Mouse (Mus musculus) stomach, postnatal 0 days (tissue): ENCODE results near the gene Serpina5.

ENCODE experiments used
- CTCF ChIP-seq: IDR thresholded peaks from 2 replicates; pipeline ENCODE4 v1.5.1; 2016; ENCODE audit warnings: antibody characterized with exemption, low read depth, mild to moderate bottlenecking, moderate library complexity
- EP300 ChIP-seq: optimal IDR thresholded peaks from 2 replicates; pipeline ENCODE3; 2016; ENCODE audit warnings: antibody characterized with exemption

DNA sequence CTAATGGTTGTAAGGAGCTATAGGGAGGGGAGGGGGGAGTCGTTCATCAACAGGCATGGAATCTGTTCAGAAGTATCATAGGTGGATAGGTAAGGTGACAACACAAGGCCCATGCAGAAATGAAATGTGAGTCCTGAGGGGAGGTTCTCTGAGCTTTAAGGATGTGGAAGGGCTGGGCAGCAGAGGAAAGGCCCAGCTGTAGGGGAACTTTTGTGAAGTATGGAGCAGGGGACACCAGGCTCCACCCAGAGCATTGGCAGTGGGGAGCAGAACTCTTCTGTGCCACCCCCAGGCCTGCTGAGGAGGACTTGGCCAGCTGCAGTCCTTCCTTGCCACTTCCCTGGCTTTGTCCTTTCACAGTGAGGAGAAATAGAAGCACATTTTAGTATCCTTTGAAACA, 40.6 kb downstream of the Serpina5 start:
- TF ChIP-seq CTCF (no peak), EP300 (no peak)
